Mouse (Mus musculus) adrenal gland, postnatal 10 days (tissue): ENCODE data around the gene Rhpn2. TPM values are rescaled to one million over a fixed set of nuclear protein-coding genes. Genes with fewer than 3 reads are reported as not detected.
"Not testable (repeated sequence)": the region's sequence is repeated elsewhere in the genome, so short reads cannot be mapped to it uniquely, and the experiment has no call there.

Source experiments
- DNase-seq: peaks from one replicate; pipeline ENCODE4 v3.0.0; 2021; ENCODE audit warnings: mixed read lengths
- long read RNA-seq, 2 experiments: library from polyadenylated mRNA; stranded (forward); transcript quantifications; one replicate each; pipeline ENCODE4 v2.0.0; 2021
- total RNA-seq, 2 experiments: library from RNA; stranded (reverse); gene quantifications; 2 replicates each; pipeline ENCODE4 v1.2.3; 2021

Rhpn2 gene
- 1 to 10 TPM; 4.2 to 4.5 TPM for total RNA-seq
- long read RNA-seq, experiment 1, partial matches to known transcripts = 1 of 5 reads
- long read RNA-seq, experiment 1, other reads (novel, unspliced or antisense) = 0 of 5 reads
- long read RNA-seq, experiment 2, partial matches to known transcripts = 0 of 2 reads
- long read RNA-seq, experiment 2, other reads (novel, unspliced or antisense) = 1 of 2 reads

DNA sequence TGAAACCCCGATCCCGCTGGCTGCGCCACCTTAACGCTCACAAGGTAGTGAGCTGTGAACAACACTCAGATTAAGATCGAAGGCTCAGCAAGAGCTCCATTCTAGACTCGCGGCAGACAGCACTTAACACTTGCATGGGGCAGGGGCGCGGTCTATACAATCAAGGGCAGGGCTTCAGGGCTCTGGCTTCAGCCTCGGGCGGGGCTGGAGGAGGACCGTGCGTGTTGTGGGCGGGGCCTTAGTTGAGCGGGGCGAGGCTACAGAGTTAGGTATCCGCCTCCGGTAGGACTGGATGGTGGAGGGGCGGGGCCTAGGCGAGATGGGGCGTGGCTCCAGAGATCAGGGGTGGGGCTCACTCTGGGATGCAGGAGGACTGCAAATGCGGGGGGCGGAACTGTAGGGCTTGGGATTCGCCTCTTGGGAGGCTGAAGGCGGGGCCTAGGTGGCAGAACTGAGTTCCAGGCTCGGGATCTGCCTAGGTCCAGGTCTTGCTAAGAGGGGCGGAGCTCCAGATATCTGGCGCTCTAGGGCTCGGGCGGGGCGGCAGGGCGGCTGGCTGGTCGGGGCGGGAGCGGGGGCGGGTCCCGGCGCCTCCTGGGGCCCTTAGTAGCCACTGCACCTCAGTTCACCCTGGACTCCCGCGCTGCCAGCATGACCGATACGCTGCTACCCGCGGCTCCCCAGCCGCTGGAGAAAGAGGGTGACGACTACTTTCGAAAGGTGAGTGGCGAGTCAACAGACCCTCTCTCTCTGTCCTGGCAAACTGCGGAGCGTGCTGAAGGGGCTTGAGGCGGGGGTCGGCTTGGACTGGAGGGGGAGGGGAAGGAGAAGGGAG is at the start of gene Rhpn2:
Gene Rhpn2, plus strand, starts transcription at position 479 of the 835 bp plus-strand sequence.
- peak; percentile 100 for DNase-seq

DNA sequence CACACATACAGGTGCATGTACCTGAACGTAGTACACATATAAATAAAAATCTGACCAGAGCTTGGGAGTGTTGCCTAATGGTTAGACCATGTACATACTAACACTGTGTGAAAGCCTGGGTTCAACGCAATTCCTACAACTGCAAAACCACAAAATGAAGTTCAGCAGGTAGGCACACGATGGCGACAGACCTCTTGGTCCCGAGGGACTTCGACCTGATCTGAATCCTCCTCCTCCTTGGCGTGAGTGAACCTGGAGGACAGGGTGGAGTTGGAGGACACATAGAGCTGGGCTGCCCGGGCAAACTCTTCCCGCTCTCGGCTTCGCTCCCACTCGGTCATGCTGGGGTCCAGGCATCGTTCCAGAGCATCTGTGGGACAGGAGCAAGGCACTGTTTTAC is 40.5 kb upstream of the Rhpn2 start:
- no peak for DNase-seq

DNA sequence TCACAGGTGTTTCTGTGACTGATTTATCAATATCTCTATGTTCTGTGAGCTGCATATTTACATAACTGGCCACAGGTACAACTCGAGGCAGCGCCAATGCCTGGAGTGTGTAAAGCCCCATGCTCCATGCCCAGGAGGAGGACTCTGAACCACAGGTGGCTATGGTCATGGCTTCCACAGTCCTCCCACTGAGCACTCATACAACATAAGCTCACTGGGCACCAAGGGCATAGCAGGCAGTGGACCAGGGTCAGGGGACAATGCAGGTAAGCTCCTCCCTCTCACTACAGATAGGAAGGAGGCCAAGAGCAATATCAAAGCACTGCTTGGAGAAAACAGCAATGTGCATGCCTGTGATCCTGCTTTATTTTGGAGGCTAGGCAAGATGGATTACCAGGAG is 38.3 kb upstream of the Rhpn2 start:
- no peak for DNase-seq

DNA sequence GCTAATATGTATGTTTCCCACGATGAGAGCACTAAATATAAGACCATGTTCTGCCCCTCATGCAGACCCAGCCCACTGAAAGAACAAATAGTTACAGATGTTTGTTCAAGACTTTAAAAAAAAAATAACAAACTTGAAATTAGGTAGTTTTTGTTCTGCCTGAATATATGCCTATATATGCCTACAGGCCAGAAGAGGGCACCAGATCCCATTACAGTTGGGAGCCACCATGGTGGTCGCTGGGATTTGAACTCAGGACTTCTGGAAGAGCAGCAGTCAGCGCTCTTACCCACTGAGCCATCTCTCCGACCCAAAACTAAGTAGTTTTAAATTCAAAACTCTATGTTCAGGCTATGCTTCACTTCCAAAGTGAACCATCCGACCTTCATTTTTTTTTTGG is 36.1 kb upstream of the Rhpn2 start:
- DNase-seq = no peak

DNA sequence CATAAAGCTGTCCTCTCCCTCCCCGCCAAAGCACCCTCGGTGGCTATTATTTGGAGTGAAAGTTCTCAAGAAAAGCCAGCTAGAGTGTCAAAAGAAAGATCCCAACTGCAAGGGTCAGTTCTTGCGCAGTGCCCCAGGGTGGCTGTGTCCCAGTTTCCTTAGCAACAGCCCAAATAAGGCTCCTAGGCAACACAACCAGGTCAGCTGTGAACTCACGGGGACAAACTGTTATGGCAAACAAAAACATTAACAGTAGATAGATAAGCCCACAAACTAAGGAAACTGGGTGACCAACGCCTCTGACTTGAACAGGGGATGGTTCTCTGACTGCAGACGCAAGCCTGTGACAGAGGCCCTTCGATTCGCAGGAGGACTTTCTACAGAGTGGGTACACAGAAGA is 34.3 kb upstream of the Rhpn2 start:
- DNase-seq = no peak

DNA sequence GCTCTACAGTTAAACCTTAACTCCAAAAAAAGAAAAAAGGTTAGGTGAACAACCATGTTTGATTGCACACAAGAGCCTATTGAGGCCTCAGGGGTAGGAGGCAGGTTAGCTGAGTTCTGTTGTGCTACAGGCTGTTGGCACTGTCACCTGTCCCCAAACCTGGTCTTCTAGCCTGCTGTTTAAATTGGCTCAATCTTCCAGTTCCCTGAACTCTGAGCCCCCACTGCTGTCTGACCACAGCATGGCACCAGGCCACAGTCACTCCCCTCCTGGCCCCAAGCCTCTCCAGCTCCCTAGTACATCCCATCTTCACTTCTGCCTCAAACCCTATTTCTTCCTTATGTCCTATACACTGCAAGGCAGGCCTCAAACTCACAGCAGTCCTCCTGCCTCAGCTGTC is 33.2 kb upstream of the Rhpn2 start:
- no peak for DNase-seq

DNA sequence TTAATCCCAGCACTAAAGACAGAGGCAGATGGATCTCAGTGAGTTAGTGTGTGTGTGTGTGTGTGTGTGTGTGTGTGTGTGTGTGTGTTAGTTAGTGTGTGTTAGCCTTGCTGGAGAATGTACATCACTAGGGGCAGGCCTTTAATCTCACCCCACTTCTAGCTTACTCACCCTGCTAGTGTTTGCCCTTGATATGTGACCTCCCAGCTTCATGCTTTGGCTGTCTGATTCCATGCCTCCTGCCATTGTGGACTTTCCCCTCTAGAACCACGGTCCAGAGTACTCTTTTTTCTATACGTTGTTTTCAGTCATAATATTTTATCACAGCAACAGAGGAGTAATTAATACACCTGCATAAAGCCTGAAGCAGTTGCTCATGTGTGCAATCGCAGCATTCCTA is 22.8 kb upstream of the Rhpn2 start:
- no peak for DNase-seq

DNA sequence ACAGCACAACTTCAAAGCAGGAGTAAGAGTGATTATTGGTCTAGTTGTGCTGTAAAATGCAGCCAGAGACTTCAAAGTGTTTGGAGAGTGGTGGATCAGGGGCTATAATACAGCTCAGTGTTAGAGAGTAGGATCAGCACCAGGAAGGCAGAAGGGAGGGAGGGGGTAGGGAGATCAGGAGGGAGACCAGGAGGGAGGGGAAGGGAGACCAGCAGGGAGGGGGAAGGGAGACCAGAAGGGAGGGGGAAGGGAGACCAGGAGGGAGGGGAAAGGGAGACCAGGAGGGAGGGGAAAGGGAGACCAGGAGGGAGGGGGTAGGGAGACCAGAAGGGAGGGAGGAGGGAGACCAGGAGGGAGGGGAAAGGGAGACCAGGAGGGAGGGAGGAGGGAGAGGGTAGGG is 19.8 kb upstream of the Rhpn2 start:
- no peak for DNase-seq

DNA sequence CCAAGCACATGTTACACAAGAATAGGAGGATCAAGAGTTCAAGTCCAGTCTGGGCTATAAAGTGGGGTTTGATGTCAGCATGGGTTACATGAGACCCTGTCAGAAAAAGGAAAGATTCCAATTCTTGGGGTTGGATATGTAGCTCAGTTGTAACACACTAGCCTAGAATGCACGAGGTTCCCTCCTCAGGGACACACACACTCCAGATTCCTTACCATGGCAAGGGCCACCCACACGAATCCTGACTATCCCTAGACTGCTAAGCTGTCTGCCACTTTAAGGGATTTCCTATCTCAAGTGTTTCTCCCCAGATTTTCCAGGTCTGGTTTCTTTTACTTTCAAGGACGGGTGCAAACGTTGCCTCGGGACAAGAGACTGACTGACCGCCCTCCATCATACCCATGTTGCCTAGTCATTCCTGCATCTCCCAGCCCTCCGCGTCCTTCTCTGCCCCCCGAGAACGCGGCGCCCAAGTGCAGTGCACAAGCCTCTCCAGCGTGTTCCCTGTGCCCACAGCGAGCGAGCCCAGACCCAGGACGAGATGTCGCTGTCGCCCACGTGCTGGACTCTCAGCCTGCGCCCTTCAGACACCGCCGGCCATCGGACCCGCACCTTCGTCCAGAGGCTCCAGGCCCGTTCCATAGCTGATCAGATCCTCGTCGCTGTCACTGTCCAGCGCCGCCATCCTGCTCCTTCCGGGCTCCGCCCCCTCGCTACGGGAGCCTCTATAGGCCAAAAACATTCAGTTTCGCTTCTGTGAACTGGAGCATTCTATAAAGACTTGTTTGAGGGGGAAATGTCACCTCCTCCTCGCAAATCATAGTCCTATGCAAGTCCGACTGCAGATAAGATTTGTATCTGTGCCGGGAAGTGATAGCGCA is 16.0 kb upstream of the Rhpn2 start, which contains the start of gene Gpatch1:
Gene Gpatch1, minus strand, starts transcription at position 712 of the 881 bp plus-strand sequence.
- DNase-seq = peak; percentile 97

DNA sequence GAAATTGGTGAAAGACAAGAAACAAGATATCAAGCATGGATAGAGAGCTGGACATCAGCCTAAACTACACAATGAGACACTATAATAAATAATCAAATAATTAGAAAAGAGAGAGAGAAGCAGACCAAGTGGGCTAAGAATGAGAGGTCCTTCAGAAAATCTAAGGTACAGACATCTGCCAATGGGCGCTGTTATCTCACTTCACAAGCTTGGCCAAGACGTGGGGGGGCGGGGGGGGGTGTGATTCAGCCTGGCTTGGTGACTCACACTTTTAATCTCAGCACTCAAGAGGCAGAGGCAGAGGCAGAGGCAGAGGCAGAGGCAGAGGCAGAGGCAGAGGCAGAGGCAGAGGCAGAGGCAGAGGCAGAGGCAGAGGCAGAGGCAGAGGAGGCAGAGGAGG is 14.7 kb upstream of the Rhpn2 start:
- DNase-seq = not testable (repeated sequence)

DNA sequence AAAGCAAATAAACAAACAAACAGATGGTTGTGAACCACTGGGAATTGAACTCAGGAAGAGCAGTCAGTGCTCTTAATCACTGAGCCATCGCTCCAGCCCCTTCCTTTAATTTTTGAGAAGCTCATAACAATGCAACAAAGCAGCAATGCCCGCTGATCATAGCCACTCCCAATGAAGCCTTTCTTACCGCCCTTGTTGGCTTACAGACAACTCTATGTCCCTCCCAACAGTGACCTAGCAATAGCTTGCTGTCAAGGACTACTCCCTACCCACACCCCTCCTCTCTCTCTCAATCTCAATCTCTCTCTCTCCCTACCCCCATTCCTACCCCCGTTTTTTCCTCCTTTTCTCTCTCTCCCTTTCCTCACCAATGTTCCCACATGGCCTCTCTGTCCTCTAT is 14.2 kb upstream of the Rhpn2 start:
- peak; percentile 54 for DNase-seq

DNA sequence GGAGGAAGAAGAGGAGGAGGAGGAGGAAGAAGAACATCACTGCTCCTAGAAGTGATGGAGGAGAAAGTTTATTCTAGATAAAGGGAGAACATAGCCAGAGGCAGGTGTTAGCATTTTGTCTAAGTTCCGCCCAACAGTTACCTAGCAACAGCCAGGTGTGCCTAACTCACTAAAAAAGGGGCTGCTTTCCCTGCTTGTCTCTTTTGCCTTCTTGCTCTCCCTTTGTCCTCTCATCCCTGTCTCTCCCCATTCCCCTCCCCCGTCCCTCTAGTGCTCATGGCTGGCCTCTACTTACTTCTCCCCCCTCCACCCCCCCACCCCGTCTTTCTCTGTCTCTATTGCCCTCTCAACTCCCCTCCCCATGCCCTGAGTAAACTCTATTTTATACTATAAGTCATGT is 11.8 kb upstream of the Rhpn2 start:
- no peak for DNase-seq

DNA sequence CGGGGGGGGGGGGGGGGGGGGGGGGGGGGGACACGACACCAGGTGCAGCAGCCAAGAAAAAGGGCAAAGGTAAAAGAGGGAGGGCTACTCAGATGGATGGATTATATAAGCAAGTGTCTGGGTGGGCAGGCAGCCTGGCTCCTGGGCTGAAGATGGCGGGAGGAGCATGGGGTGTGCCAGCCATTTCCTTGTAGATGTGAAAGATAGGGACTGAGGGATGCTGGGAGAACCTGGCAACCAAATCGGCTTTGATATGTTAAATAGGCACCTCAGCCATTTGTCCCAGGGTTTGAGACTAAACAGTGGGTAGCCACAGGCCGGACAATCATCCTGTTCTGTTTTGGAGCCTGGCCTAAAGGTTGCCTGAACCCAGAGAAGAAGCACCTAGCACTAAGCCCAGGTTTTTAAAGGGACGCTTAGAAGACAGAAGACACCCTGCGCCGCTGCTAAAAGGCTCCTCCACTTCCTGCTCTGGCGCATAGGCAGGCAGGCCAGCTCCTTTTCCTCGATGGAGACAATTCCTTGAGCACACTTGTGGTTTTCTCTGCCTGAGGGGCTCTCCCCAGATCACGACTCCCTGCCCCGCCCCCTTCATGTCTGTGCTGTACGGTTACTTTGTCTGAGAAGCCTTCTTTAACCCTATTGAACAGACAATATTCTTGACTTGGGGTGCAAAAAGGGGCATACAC is 11.1 kb upstream of the Rhpn2 start:
- DNase-seq = no peak

DNA sequence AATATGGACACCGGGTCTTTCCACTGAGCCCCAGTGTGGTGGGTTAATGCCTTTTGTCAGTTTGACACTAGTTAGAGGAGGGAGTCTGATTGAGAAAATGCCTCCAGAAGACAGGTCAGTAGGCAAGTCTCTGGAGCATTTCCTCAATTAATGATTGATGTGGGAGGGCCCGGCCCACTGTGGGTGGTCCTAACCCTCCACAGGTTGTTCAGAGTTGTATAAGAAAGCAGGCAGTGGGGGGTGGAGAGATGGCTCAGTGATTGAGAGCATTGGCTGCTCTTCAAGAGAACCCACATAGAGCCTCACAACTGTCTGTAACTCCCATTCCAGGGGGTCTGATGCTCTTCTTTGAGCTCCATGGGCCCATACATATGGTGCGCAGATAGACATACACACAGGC is 2.4 kb upstream of the Rhpn2 start:
- no peak for DNase-seq

DNA sequence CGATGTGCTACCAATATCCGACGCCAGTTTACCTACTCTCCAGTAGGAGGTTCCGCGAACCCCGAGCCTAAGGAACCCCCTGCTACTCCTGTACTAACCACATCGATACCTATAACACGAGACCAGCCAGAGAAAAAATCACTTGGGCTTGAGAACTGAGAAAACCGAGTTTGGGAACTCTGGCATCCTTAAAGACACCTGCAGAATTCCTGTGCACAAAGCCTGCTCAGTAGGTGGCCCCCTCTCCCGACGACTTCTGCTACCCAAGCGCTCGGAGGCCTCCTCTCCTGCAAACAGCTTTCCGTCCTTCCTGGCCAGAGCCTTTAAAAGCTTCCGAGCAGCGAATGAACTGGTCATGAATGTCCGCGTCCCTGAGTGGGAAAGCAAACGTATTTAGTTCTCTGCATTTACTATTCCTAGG is 729 bp upstream of the Rhpn2 start:
- peak; percentile 51 for DNase-seq

DNA sequence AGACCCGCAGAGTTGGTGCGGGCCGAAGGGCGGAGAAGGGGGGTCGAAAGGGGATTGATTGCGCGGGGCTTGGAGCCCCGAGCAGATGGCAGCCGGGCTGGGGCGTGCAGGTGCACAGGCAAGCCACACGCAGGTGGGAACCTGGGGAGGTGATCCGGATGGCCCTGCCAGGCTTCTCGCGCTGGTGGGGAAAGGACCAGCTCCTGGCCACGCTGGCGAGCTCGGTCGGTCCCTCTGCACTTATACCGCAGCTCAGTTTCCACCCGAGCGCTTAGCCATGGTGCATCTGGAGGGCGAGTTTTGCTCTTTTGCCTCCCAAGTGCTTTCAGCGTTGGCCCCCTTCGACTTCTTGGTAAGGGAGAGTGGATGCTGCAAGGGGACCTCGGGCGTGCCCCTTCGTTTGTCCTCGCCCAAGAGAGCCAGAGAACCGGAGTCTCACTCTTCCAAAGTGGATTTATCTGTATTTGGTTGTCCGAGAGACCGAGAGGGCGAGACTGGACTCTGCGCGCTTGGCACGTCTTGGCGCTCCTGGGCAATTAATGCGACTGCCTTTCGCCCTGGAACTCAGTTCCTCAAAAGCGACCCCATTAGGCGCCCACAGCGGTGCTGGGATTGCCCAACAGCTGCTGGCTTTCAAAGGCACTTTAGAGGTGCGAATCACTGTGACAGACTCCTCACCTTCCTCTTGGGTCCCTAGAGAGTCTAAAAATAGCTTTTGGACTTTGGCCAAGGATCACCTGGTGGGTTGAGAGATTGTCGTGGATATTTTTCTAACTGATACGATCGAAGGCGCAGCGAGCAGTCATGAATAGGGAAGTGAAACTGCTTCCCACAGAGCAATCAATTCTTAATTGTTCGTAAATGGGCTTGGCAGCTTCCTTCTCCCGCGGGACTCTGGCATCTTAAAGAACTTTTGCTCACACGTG is 820 bp downstream of the Rhpn2 start:
- no peak for DNase-seq

DNA sequence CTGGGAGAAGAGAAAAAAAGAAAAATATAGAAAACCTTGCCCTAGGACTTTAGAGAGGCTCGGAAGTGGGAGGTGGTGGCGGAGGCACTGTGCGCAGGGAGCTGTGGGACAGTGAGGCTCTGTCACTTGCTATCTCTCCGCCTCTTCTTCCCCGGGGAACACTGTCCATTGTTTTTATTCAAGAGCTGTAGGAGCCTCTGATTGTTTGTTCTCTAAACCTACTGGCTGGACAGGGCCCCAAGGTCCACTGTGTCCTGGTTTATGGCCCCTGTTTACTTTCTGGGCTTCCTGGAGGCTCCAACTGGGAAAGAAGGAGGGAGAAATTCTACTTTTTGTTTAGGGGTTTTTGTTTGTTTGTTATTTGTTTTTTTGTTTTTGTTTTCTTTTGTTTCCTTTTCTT is 6.2 kb downstream of the Rhpn2 start:
- DNase-seq = no peak

DNA sequence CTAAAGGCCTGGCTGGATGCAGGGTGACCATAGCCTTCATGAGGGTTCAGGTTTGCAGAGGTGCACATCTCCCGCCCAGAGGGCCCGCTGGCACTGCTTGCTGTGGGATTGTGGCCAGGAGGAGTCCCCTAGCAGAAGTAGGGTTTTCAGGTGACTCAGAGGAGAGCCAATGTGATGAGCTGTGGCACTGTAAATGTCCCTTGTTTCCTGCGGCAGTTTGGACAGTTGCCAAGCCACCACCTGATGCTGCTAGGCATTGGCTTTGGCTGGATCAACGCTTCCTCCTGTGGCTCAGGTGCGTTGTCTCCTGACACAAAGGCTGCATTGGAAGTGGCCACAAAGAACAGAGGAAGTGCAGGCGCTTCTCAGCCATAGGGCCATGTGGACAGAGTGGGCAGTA is 7.3 kb downstream of the Rhpn2 start:
- no peak for DNase-seq

DNA sequence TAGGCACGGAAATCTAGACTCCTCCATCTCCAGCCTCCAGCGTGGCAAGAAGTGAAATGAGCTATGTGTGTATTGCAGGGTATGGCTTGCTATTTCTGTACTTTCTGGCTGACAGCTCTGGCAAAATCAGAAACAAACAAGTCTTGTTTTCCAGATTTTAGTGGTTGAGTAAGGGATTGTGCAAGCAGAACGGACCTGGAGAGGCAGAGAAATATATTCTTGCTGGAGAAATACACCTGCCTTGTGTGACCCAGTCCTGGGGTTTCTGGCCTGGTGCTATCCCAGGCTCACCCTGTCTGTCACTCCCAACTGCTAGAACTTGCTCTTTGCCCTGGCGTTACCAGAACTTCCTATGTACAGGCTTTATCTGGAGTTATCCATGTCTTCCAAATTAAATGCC is 8.5 kb downstream of the Rhpn2 start:
- no peak for DNase-seq

DNA sequence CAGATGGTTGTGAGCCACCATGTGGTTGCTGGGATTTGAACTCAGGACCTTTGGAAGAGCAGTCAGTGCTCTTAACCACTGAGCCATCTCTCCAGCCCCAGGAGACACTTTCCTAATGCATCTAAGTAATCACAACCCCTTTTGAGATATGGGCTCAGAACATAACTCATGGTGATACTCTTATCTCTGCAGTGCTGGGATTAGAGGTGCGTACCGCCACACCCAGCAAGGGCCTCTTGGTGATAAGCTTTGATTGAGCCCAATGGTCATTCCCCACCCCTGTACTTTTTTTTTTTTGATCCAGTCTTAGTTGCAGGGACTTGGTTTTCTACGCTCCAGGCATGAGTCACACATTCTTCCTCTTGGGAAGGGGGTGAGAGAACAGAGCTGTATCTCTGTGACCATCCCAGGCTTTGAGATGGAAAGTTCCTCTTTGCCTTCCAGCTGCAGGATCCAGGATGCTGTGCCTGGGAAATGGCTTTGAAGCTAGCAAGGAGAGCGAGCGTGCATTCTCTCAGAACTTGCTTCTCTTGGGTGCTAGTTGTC is 10.9 kb downstream of the Rhpn2 start:
- DNase-seq = no peak
